Mouse (Mus musculus) brain, embryonic 18.5 days (tissue): ENCODE data around the gene Mpv17l2.

Source experiments
- DNase-seq: peaks from one replicate; pipeline ENCODE4 v3.0.0-alpha.2; 2012; ENCODE audit warnings: low read depth, low spot score

Gene Mpv17l2

DNA sequence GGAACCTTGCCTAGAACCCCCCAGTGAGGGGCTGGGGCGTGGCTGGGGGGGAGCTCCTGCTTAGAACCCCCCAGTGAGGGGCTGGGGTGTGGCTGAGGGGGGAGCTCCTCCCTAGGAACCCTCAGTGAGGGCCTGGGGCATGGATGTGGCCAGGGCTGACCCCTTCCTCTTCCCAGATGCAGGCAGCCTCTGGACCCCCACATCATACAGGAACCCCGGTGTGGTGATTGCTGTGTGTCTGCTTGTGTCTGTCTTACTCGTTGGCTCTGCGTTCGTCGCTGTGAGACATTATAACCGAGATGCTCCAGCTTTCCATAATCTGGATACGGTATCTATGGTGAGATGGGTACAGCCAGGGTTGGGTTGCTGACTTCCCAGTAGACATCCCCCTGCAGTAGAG lies 39.1 kb downstream of the Mpv17l2 start:
- DNase-seq, result no peak

DNA sequence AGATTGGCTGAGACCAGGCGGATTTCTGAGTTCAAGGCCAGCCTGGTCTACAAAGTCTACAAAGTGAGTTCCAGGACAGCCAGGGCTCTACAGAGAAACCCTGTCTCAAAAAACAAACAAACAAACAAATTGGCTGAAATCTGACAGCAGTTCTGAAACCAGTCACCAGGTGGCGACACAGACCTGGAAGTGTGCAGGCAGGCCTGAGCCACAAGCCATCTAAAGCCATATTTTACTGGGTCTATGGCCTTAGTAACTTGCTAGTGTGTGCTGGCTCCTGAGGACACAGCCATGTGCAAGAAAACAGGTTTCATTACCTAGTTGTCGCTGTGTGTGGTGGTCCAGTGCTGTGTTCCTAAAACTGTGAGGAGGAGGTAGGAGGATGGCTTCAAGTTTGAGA lies 40.0 kb downstream of the Mpv17l2 start:
- no peak for DNase-seq

DNA sequence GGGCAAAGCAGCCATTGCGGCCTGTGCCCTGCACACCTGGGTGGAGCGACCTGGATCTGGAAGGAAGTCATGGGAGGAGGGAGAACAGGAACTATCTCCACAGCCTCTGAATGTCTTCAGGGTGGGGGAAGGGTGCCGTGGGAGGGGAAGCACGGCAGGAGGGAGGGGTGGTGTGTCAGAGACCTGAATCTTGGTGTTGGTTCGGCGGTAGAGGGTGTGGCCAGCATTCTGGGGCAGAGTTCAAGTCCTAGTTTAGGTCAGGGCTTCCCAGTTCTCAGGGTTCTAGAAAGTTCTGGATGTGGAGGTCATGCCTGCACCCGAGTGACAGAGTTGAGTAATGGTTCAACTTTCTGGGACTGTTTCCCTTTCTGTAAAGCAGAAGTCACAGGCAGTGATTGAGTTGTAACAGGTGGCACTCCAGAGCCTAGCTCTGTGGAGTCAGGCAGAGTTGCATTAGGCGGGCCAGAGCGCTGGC lies 40.9 kb downstream of the Mpv17l2 start:
- DNase-seq, result no peak

DNA sequence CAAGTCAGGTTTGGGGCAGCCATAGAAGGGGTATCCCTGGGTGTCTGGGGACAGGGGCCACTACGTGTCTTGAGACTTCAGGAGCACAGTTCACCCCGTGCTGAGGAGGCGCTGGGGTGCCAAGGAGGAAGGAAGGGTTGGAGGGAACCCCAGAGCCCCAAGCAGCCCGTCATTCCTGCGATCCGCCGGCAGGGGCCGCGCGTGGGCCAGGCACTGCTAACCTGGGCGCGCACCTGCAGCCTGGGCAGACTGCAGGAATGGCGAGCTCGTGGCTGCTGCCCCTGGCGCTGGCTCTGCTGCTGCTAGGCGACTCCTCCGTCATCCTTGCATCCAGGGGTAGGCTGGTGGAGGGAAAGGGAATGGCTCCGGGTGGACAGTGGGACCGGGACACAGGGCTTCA lies 42.4 kb downstream of the Mpv17l2 start, which contains the start of gene Gm3336:
Gene Gm3336 (plus strand): TSS at position 247 of the 400 bp plus-strand sequence.
- no peak for DNase-seq

DNA sequence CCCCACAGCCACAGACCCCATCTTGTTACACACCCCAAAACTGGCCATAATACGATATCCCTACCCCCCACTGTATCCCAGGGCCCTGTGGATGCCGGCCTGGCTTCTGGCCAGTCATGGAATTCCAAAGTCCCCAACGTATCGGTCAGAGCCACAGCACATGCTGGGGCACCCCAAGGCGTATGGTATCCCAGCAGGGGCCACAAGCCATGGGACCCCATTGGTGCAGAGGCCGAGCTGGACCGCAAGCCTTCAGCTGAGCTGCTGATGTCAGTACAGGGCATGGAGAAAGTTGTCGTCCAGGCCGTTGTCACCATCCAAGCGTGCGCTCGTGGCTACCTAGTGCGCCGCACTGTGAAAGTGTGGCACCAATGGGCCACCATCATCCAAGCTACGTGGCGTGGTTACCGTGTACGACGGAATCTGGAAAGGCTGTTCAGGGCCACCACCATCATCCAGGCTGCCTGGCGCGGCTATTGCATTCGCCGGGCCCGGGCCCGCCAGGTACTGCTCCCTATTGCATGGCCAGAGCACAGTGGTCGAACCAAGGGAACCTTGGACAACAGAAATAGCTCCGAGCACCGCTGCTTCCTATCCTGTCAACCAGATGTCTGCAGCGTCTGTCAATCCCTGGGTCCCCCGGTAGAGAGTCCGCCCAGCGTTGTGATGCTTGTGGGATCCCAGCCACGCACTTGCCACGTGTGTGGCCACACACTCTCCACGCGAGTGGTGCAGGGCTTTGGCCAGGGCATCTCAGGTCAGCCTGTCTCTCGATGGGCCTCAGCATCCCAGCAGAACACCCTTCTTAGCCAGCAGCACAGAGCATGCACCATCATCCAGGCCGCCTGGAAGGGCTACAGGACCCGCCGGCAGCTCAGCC lies 44.0 kb downstream of the Mpv17l2 start:
- no peak for DNase-seq

DNA sequence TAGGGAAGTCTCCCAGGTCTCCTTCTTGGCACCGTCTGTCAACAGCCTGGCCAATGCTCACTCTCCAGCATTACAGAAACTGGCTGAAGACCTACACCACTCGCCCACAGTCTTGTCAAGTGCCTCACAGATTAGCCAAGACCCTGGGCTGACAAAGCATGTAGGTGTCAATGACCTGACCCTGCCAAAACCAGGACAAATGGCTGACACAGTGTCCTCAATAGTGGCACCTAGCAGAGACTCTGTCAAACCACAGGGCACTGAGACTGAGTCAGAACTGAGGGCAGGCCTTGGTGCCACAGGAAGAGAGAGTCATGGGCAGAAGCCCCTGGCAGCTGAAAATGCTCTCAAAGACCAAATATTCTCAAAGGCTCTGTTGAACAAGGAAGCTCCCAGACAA lies 45.7 kb downstream of the Mpv17l2 start:
- no peak for DNase-seq

DNA sequence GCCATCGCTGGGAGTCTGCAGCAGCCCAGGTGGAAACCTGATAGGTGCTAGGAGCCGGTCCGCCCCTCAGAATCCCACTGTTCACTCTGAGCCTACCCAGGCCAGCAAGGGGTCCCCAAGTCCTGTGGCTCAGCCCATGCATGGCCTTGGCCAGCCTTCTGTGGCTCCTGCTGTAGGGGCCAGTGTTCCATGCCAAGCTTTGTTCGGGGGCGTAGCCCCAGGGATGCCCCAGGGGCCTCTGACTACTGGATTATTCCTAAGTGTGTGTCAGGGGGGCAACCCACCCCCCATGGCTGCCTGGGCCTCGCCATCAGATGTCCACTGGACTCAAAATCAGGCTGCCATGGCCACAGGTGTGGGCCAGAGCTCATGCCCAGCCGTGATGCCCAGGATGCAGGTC lies 46.8 kb downstream of the Mpv17l2 start:
- DNase-seq, result no peak

DNA sequence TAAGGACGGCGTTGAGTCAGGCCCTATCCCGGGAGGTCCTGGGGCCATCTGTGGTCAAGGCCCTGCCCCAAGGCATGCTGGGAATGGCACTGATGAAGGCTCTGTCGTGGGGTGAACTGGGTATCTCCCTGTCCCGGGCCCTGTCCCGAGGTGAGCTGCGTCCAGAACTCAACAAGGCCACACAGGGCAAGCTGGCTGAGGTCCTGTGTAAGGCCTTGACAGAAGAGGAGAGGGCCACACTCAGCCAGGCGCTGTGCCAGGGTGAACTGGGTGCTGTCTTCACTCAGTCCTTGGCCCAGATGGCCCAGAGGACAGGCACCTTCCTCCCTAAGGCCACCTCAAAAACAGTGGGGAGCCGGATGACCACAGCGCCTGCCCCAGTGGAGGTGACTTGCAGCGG lies 49.7 kb downstream of the Mpv17l2 start:
- no peak for DNase-seq

DNA sequence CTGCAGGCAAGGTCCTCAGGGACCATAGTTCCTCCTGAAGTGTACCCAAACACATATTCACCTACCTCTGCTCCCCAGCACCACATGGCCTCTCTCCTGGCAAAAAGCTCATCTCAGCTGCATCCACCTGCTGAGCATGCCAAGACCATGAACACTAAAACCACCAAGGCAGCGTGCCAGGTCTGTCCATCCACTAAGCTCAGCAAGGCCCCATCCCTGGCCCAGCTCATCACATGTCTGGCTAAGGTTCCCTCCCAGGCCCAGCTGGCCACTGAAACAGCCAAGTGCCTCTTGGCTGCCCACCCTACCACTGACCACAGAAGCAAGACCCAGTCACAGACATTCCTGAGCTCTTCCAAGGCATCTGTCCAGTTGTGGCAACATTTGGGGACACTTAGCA lies 50.5 kb downstream of the Mpv17l2 start:
- no peak for DNase-seq

DNA sequence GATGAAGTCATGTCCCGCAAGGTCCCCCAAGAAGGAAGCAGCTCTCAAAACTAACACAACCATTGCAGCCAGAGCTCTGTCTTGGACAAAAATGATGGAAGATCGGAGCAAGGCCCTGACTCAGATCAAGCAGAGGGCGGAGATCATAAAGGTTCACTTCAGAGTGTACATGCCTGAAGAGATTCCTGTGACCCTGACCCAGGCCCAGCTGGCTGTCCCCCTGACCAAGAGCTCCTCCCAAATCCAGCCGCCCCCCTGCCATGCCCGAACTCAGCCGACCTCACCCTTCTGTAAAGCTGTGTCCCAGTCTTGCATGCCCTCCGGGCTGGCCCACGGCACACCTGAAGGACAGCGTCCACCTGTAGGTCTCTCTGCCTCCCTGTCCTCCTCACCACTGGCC lies 51.0 kb downstream of the Mpv17l2 start:
- DNase-seq, result no peak
